Mouse (Mus musculus) G1E (cell line): Measurements from ENCODE around the gene Exosc8. TPM values are rescaled to one million over a fixed set of nuclear protein-coding genes. Genes with fewer than 3 reads are reported as not detected.
A peak's percentile ranks its signal among the peaks of the same experiment; 100 is the strongest.

ENCODE experiments used
- ATAC-seq: 2 replicates; pipeline ENCODE4 v1.8.0; 2016; ENCODE audit warnings: mild to moderate bottlenecking; ENCODE audit not compliant: insufficient number of reproducible peaks, poor library complexity, low FRiP score, severe bottlenecking; ENCODE audit errors: extremely low read depth
- DNase-seq: peaks from one replicate; pipeline ENCODE4 v3.0.0; 2012; ENCODE audit warnings: low spot score
- H3K27me3 ChIP-seq: 2 replicates; pipeline ENCODE4 v1.6.1; 2012; ENCODE audit warnings: mild to moderate bottlenecking, low read length, inconsistent platforms; ENCODE audit not compliant: insufficient read depth
- H3K36me3 ChIP-seq: replicated peaks from 2 replicates; pipeline ENCODE3; 2012; ENCODE audit warnings: mild to moderate bottlenecking, inconsistent platforms
- H3K4me1 ChIP-seq: 2 replicates; pipeline ENCODE4 v1.6.1; 2012; ENCODE audit warnings: low read depth, low read length, inconsistent platforms, mixed read lengths; ENCODE audit not compliant: insufficient read depth
- H3K4me3 ChIP-seq: 2 replicates; pipeline ENCODE4 v1.5.1; 2012; ENCODE audit warnings: low read depth, mild to moderate bottlenecking, inconsistent platforms, low read length, moderate library complexity, mixed read lengths
- H3K9me3 ChIP-seq: replicated peaks from 2 replicates; pipeline ENCODE4 v1.6.1; 2012; ENCODE audit warnings: inconsistent platforms
- CTCF ChIP-seq: IDR thresholded peaks from 2 replicates; pipeline ENCODE4 v1.5.1; 2012; ENCODE audit warnings: low read depth, low read length, inconsistent platforms, mixed read lengths
- GATA1 ChIP-seq: IDR thresholded peaks from 2 replicates; pipeline ENCODE4 v1.6.1; 2012; ENCODE audit warnings: borderline replicate concordance, low read length, inconsistent platforms, mixed read lengths
- GATA2 ChIP-seq: IDR thresholded peaks from 2 replicates; pipeline ENCODE4 v1.6.1; 2012; ENCODE audit warnings: low read depth, low read length, inconsistent platforms, borderline replicate concordance
- POLR2AphosphoS5 ChIP-seq: IDR thresholded peaks from 2 replicates; pipeline ENCODE4 v1.6.1; 2012; ENCODE audit warnings: low read depth, low read length, inconsistent platforms; ENCODE audit not compliant: insufficient replicate concordance
- TAL1 ChIP-seq: conservative IDR thresholded peaks from 2 replicates; pipeline ENCODE4 v1.6.1; 2012; ENCODE audit warnings: low read depth, low read length, inconsistent platforms, mixed read lengths
- polyA plus RNA-seq: library from polyadenylated mRNA; stranded (reverse); fragments of >175 nt; gene quantifications from 2 replicates; pipeline ENCODE4 v1.2.3, GENCODE M21; 2012
- total RNA-seq, 2 experiments: library from RNA; stranded (forward) in 1 of 2; stranded (reverse) in 1 of 2; fragments of 200-1000 nt in 1 of 2; fragments of >200 nt in 1 of 2; fragmentation: Nextera tagmentation in 1 of 2; gene quantifications; 2 replicates each; pipeline ENCODE4 v1.2.3; 2014 to 2017

The Exosc8 gene
- total and polyA plus RNA-seq, 3 experiments: 57.9 to 274 (median 207) TPM

DNA sequence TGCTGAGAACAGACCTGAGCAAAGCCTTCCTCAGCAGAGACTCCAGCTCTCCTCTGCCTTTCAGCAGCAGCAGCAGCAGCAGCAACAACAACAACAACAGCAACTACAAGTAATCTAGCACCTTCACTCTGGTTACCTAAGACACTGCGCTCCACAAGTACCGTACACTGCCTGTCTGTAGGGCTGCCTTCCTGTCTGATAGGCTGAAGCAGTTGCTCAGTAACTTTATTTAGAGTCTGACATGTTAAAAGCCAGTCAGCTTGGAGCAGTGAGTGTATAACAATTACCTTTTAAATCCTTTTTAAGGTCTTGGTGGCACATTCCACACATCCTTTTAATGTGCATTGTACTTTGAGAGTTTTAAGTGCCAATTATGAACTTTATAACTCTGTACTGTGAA, 7.6 kb downstream of the Exosc8 start:
- DNase-seq: no peak
- H3K27me3 ChIP-seq: no peaks in the 10 kb centered on the region
- no peaks in the 10 kb centered on the region for H3K9me3 ChIP-seq
- H3K36me3 ChIP-seq: peaks cover 91% of the 10 kb centered on the region
- TF ChIP-seq TAL1: no peak
- TF ChIP-seq CTCF: no peak
- TF ChIP-seq GATA1: no peak
- TF ChIP-seq GATA2: no peak
- no peak for TF ChIP-seq POLR2AphosphoS5
- no peak for ATAC-seq
- H3K4me3 ChIP-seq: no peak overlapping the region
- peaks cover 41% of the 10 kb centered on the region for H3K4me1 ChIP-seq

DNA sequence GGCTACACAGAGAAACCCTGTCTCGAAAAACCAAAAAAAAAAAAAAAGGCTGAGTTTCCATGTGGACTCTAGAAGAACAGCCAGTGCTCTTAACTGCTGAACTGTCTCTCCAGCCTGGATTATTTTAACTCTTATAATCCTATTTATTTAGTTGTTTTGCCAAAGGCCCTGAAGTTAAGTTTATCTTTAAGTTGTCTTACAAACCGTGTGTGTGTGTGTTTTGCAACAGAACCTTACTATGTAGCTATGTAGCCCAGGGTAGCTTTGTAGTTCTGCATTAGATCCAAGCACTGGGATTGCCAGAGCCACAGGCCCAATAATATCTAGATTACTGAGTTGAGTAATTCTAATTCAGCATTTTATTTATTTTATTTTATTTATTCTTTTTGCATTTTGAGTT, 9.8 kb downstream of the Exosc8 start:
- H3K9me3 ChIP-seq: no peaks in the 10 kb centered on the region
- ATAC-seq: no peak
- peaks cover 29% of the 10 kb centered on the region for H3K4me1 ChIP-seq
- H3K4me3 ChIP-seq: no peak overlapping the region
- DNase-seq: no peak
- TF ChIP-seq TAL1 (no peak), POLR2AphosphoS5 (no peak), GATA2 (no peak), CTCF (no peak), GATA1 (no peak)
- H3K36me3 ChIP-seq: peaks cover 91% of the 10 kb centered on the region
- no peaks in the 10 kb centered on the region for H3K27me3 ChIP-seq

DNA sequence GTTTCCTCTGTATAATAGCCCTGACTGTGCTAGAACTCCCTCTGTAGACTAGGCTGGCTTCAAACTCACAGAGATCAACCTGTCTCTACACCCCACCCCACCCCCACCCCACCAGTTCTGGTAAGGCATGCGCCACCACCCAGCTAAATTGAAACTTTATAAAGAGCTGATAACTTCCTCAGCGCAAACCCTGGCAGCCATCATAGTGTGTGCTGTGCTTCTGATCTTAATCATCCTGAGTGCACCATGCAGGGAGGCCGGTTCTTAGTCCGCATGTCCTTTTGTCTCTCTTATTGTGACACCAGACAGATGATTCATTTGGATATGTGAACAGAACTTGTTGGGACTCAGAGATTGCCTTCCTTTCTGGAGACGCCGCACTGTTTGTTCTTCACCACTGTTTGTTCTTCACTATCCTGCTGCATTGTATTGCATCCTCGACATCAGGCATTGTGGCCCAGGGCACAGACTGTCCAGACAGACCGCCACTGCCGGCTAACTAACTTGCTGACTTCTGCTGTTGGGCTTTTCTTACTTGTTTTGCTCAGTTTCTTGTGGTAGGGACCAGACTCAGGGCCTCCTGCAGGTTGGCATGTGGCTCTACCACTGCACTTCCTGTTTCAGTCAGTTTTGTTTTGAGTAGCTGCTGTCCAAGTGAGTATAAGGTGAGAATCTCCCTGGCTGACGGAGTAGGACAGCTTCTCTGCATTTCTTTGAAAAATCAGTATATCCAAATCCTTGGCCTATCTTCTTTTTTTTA, 11.3 kb downstream of the Exosc8 start:
- Histone ChIP-seq H3K4me1 (peaks cover 20% of the 10 kb centered on the region), H3K4me3 (no peak overlapping the region), H3K27me3 (no peaks in the 10 kb centered on the region), H3K9me3 (no peaks in the 10 kb centered on the region), H3K36me3 (peaks cover 85% of the 10 kb centered on the region)
- no peak for ATAC-seq
- DNase-seq: no peak
- no peak for TF ChIP-seq POLR2AphosphoS5
- TF ChIP-seq GATA2: no peak
- TF ChIP-seq TAL1: no peak

- ATAC-seq: peak; percentile 85
- peaks cover 88% of the 10 kb centered on the region for H3K36me3 ChIP-seq
- DNase-seq: peak; percentile 13
- peaks cover 16% of the 10 kb centered on the region for H3K4me1 ChIP-seq
- no peak overlapping the region for H3K4me3 ChIP-seq
- TF ChIP-seq POLR2AphosphoS5: no peak
- no peak for TF ChIP-seq TAL1
- TF ChIP-seq GATA1: no peak
- TF ChIP-seq GATA2: no peak
- TF ChIP-seq CTCF: no peak
- no peaks in the 10 kb centered on the region for H3K9me3 ChIP-seq
- H3K27me3 ChIP-seq: no peaks in the 10 kb centered on the region
Measured at GRCm38 (mm10) chr3:54718947-54719346, 16.2 kb downstream of the Exosc8 start.

DNA sequence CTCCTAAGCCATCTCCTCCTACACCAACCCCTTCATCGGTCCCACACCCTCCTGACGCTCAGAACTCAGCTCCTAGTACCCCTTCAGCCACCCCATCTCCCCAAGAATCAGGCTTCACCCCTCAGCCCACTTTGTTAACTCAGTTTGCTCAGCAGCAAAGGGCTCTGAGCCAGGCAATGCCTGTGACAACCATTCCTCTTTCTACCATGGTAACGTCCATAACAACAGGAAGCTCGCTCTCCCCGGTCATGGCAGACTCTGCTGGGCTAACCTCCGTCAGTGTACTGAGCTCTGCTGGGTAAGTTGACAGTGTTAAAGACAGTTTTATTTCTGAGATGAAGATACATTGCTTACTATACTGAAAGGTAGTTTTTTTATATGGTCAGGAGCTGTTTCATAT, 17.8 kb downstream of the Exosc8 start:
- TF ChIP-seq GATA1 (no peak), GATA2 (no peak), TAL1 (no peak), CTCF (no peak), POLR2AphosphoS5 (no peak)
- Histone ChIP-seq H3K36me3 (peaks cover 82% of the 10 kb centered on the region), H3K4me1 (peaks cover 7% of the 10 kb centered on the region; the same call in 1 of the 2 replicates), H3K4me3 (no peak overlapping the region), H3K27me3 (no peaks in the 10 kb centered on the region), H3K9me3 (no peaks in the 10 kb centered on the region)
- no peak for DNase-seq
- ATAC-seq: no peak

- DNase-seq: no peak
- Histone ChIP-seq H3K4me1 (peaks cover 7% of the 10 kb centered on the region; the same call in 1 of the 2 replicates), H3K27me3 (no peaks in the 10 kb centered on the region), H3K9me3 (no peaks in the 10 kb centered on the region), H3K4me3 (no peak overlapping the region), H3K36me3 (peaks cover 82% of the 10 kb centered on the region)
- no peak for ATAC-seq
- no peak for TF ChIP-seq CTCF
- TF ChIP-seq GATA2: no peak
- TF ChIP-seq GATA1: no peak
- TF ChIP-seq POLR2AphosphoS5: no peak
- TF ChIP-seq TAL1: no peak
Measured at GRCm38 (mm10) chr3:54715461-54715860, 19.7 kb downstream of the Exosc8 start.
